Mouse (Mus musculus) thymus, adult 18-20 months (tissue): Measurements from ENCODE around the gene Map4k3.

Experiments
- DNase-seq, 2 experiments: peaks; one replicate each; pipeline ENCODE4 v3.0.0; 2022; ENCODE audit warnings: mixed read lengths in 2 of 2

The Map4k3 gene

GRCm38 (mm10) chr17:80678190-80678589, 50.1 kb downstream of the Map4k3 start:
- DNase-seq = no peak

- no peak for DNase-seq
Observed at GRCm38 (mm10) chr17:80676859-80677535, 51.3 kb downstream of the Map4k3 start.

- no peak for DNase-seq
Observed at GRCm38 (mm10) chr17:80676211-80676610, 52.1 kb downstream of the Map4k3 start.

GRCm38 (mm10) chr17:80670395-80670794, 57.9 kb downstream of the Map4k3 start:
- DNase-seq = no peak

GRCm38 (mm10) chr17:80663623-80664022, 64.7 kb downstream of the Map4k3 start:
- no peak for DNase-seq

- no peak for DNase-seq
Observed at GRCm38 (mm10) chr17:80662836-80663620, 65.3 kb downstream of the Map4k3 start.

GRCm38 (mm10) chr17:80661896-80662295, 66.4 kb downstream of the Map4k3 start:
- DNase-seq = no peak

GRCm38 (mm10) chr17:80660707-80661380, 67.4 kb downstream of the Map4k3 start:
- DNase-seq = no peak

- DNase-seq = no peak
Observed at GRCm38 (mm10) chr17:80660234-80660633, 68.1 kb downstream of the Map4k3 start.

- DNase-seq = no peak
Observed at GRCm38 (mm10) chr17:80659821-80660220, 68.5 kb downstream of the Map4k3 start.

- DNase-seq = no peak
Observed at GRCm38 (mm10) chr17:80654323-80654722, 74.0 kb downstream of the Map4k3 start.

GRCm38 (mm10) chr17:80652740-80653139, 75.5 kb downstream of the Map4k3 start:
- DNase-seq = no peak

- no peak for DNase-seq
Observed at GRCm38 (mm10) chr17:80646843-80647242, 81.4 kb downstream of the Map4k3 start.

- DNase-seq = no peak
Observed at GRCm38 (mm10) chr17:80646131-80646530, 82.2 kb downstream of the Map4k3 start.

GRCm38 (mm10) chr17:80645694-80646034, 82.6 kb downstream of the Map4k3 start:
- DNase-seq = no peak

GRCm38 (mm10) chr17:80644983-80645693, 83.1 kb downstream of the Map4k3 start:
- no peak for DNase-seq

GRCm38 (mm10) chr17:80644567-80644966, 83.7 kb downstream of the Map4k3 start:
- no peak for DNase-seq

- no peak for DNase-seq
Observed at GRCm38 (mm10) chr17:80638121-80638520, 90.2 kb downstream of the Map4k3 start.

GRCm38 (mm10) chr17:80635794-80636193, 92.5 kb downstream of the Map4k3 start:
- no peak for DNase-seq

- no peak for DNase-seq
Observed at GRCm38 (mm10) chr17:80632846-80633245, 95.4 kb downstream of the Map4k3 start.

GRCm38 (mm10) chr17:80632354-80632753, 95.9 kb downstream of the Map4k3 start:
- no peak for DNase-seq

- DNase-seq = no peak
Observed at GRCm38 (mm10) chr17:80631028-80631427, 97.3 kb downstream of the Map4k3 start.

GRCm38 (mm10) chr17:80624979-80625378, 103.3 kb downstream of the Map4k3 start:
- DNase-seq = no peak
